Mouse (Mus musculus) right cerebral cortex, postnatal 36 days (tissue): Measurements from ENCODE around the gene Mtmr6.
"Not testable (repeated sequence)": the region's sequence is repeated elsewhere in the genome, so short reads cannot be mapped to it uniquely, and the experiment has no call there.

ENCODE experiments used
- DNase-seq, 2 experiments: peaks; one replicate each; pipeline ENCODE4 v3.0.0; 2022; ENCODE audit warnings: low spot score in 2 of 2, mixed read lengths in 1 of 2

Mtmr6 gene

DNA sequence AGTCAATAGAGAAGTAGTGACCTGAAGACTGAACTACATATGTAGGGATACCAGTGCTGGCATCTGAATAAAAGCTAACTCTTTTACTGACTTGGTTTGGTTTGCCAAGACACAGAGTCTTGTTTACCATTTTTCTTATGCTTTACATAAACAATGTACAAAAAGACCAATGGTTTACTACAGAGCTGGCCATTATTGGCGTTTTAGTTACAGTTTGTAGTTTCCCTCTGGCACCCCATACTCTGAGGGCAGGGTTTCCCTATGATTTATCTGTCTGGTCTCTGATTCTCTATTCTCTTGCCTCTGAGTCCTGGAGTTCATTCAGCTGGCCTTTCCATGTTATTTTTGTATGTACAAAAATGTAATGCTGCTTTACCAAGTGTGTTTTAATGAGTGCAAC lies 30.5 kb downstream of the Mtmr6 start:
- no peak for DNase-seq

DNA sequence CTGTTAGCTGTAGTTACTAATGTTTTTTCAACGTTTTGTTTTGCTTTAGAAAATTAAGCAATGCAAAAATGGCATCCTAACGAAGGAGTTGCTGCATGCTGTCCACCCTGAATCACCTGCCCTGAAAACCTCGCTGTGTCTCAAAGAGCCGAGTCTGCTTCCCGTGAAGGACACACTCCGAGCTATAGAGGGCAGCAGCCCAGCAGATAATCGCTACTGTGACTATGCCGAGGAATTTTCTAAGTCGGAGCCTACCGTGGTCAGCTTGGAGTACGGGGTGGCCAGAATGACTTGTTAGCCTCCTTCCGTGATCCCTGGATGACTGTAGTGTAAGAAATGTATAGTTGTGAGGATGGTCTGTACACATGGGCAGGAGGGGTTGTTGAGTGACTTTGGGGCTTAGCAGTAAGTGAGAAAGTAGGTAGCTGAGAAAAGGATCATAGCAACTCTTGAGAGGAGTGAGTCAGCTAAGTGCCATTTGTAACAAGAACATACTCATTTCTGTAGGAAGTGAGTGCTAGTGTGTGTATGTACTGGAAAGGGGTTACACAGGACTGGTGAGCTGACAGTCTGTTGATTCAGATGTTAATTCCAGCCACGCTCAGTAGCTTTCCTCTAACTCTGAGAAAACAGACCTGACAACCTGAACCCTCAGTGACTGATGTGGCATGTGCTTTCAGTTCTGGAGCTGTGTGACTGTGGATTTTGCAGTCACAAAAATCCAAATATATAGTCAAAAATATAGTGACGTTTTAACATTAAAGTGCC lies 35.4 kb downstream of the Mtmr6 start:
- DNase-seq: no peak

DNA sequence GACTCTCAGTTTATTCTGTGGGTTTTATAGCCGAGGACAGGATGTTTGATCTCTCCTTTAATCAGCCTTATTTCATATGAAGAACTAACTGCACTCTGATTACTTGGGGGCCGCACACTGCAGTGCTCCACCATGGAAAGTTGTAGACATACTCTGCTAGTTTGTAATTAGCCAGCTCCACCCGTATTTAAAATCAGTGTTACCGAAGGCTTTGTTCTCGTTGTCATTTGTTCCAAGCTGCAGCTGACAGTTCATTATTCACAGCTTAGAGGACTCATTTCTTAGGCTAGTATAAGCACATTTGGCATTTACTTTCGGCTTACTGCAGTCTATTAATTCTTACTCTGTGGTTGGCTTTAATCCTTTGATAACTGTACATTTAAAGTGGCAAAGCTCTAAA lies 36.0 kb downstream of the Mtmr6 start:
- no peak for DNase-seq

DNA sequence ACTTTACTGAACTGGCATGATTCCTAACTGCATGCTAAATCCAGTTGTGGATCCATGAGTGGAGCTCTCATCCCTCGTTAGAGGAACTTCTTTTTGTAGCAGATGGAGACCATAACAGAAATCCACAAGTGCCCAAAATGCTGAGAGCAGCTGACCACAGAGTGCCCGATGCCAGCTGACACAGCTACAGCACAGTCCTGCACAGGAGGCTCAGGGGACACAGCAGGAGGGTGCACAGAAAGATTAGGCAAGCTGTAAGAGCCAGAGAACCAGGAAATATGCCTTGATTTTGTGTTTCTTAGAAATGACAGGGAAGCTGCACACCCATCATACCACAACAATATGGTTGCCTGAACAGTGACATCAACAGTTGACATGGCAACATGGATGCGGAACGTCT lies 37.4 kb downstream of the Mtmr6 start:
- no peak for DNase-seq

DNA sequence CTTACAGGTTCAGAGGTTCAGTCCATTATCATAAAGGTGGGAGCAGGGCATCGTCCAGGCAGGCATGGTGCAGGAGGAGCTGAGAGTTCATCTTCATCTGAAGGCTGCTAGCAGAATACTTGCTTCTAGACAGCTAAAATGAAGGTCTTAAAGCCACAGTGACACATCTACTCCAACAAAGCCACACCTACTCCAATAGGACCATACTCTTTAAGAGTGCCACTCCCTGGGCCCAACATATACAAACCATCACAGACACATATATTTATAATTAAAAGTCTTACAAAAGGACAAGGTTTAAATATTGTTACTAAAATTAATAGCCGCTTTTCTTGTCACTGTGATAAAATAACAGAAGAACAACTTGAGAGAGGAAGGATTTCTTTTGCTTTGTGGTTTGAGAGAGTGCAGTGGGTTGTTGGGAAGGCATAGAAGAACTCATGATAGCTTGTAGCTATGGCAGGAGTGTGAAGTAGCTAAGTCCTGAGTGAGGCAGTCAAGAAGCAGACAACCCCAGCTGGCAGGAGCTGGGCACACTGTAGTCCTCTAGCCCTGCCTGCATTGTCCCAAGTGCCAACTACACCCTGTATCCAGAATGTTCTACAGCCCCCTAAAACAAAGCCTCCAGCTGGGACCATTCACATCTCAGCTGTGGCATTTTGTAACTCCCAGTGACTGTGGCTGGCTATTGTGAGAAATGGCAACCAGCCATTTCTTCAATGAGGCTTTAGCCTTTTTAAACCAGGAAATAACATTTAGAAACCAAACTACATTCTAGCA lies 39.6 kb downstream of the Mtmr6 start:
- no peak for DNase-seq

DNA sequence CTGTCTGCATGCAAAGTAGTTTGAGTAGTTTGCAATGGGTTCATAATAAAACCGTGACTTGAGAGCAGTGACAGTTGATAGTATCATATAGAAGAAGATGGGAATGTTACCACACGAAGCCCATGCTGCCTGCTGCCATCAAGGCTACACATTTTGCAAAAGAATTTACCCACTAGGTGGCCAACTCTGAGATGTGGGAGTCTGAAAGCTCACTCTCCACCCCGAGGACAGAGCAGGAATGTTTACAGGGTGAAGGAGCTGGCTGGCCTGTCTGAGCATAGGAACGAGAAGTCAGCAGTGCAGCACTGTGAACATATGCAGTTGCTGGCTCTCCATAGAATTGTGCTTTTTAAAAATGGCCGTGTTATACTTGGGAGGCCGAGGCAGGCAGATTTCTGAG lies 43.1 kb downstream of the Mtmr6 start:
- no peak for DNase-seq

DNA sequence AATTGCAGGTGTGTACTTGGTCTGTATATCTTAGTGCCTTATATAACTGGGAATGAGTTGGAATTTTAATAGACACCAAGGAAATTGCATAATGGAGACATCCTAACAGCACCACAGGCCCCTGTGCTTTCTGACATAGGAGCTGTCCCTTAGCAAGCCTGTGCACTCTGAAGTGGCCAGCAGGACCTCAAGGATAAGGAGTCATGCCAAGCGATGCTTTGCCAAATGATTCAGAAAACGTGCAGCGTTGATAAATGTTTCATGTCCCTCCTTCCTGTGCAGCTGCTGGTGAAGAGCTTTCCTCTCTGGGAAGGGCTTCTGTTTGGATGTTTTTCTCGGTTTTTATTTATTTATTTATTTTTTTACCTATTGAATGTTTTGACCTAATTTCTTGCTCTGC lies 45.7 kb downstream of the Mtmr6 start:
- no peak for DNase-seq

DNA sequence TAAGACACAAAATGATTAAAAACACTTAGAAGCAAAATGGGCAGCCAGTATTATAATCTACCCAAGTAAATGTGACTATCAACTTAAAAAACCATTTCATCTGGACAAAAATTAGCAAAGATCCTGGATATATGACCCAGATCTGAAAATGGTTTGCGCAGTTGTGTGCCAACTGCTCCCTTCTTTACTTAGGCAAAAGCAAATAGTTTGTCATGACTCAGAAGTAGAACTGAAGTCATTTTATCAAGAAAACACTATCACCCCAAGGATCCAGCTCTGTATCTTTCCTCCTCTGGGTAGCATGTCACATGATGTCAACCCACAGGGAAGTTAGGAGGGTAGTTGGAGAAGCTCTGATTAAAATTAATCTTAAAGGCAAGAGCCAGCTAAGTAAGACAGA lies 54.2 kb downstream of the Mtmr6 start:
- DNase-seq: no peak

DNA sequence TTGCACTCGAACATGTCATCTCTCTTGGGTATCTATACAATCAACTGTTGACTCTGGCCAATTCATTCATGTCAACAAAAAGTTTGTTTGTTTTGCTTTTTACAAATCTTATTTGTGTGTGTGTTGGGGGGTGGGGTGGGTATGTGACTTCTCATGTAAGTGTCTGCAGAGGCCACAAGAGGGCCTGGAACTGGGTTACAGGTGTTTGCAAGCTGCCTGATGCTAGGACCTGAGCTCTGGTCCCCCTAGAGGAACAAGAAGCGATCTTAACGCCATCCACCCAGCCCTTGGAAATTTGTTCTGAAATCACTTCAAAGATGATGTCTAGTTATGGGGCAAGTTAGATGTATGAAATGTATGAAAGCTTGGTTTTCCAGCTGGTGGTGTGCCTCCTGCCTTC lies 55.8 kb downstream of the Mtmr6 start:
- no peak for DNase-seq

DNA sequence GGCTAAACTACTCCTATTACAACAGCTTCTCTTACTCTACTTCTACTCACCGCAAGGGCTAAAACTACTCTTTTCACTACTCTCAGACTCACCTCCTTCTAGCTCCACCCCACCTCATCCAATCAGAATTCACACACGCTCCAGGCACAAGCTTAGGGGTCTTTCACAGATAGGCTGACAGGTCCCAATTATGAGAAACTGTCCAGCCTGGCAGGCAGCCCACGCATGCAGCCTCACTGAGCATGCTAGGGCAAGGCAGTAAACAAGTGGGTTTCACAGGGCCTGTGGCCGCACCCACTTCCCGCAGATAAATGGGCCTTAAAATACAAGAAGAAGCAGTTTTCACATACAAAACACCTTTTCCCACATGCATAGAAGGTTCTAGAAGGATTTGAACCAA lies 75.0 kb downstream of the Mtmr6 start:
- DNase-seq: not testable (repeated sequence)

DNA sequence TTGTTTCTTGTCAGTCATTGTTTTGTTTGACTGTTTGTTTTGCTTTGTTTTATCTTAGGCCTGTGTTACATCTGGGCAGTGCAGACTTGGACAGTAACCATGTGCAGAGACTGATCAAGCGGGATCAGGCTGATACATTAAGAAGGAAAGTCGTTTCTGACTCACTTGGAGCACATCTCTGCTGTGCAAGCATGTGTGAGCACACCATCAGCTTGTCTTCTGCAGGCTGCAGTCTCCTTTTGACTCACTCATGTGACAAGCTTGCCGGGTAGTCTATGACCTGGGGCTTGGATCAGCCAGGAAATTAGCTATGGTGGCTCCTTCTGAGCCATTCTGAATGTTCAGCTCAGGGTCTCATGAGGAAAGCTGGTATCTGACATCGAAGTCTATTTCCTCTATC lies 75.5 kb downstream of the Mtmr6 start:
- DNase-seq: no peak

DNA sequence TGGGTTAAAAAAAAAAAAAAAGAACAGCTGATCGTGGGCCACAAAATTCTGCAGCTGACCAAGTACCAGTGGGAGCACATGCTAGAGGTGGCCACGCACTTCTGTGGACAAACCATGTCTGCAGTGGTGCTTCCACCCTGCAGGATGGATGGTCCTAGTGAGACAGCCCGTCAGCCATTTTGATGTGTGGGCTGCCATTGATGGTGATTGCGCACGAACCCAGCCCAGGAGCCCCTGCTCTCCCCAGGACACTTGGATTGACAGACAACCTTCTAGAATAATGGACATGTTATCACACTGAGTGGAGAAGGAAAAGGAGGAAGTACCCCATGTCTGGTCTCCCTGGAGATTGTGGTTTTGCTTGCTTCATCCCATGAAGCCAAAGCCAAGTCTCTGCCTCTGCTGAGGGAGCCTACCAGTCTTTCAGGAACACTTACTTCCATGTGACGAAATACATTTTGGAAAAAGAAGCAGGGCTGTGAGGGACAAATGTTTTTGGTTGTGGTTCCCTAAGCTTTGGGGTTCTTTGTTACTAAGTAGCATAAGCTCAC lies 80.4 kb downstream of the Mtmr6 start:
- DNase-seq: no peak
